Mouse (Mus musculus): ENCODE data around the gene Pycr1. TPM values are rescaled to one million over a fixed set of nuclear protein-coding genes. Genes with fewer than 3 reads are reported as not detected.

The Pycr1 gene
- polyA plus RNA-seq, 1 experiment from 2014 or later, result 34.1 TPM

GRCm38 (mm10) chr11:120609250-120609649 is 34.3 kb downstream of the Pycr1 start:
- Histone ChIP-seq H3K9ac (replicated peaks) (0 out of 2 replicates have a peak overlapping the region, but pooled peaks have one; percentile 47), H3K4me2 (replicated peaks) (no peak overlapping the region), H3K27me3 (peaks cover 37% of the 10 kb centered on the region), H3K36me3 (peaks cover 76% of the 10 kb centered on the region), H3K4me3 (no peak overlapping the region), H3K27ac (replicated peaks) (no peak overlapping the region), H3K9me3 (no peaks in the 10 kb centered on the region), H3K4me1 (peaks cover 22% of the 10 kb centered on the region)
- 30% methylated on average over 8 of the region's 8 CpGs for WGBS
- ATAC-seq (ENCODE audit: low FRiP score, low read depth), result no peak

DNA sequence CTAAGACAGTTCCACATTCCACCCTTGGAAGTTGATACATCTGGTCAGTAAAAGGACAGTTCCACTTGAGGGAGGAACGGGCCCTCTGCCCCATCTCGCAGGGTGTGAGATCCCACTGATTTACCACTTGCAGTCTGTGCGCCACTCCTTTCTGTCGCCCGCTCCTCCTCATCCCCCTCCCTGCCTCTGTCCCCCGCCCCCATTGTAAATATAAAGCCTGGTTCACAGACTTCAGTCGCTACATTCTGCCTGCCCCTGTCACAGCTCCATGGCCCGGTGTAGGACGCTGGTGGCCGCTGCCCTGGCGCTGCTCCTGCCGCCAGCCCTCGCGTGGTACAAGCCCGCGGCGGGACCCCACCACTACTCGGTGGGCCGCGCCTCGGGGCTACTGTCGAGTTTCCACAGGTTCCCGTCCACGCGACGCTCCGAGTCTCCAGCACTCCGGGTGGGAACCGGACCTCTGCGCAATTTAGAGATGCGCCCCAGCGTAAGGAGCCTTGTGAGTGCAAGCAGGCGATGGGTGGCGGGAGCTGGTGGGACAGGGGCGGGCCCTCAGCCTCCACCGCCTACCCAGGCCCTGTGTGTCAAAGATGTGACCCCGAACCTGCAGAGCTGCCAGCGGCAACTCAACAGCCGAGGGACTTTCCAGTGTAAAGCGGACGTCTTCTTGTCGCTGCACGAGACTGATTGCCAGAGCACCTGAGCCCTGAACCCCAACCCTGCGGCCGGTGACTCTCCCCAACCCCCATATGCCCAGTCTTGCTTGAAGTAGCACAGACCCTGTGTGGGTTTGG is 35.1 kb downstream of the Pycr1 start, which contains the start of gene Npb:
Gene Npb, plus strand, starts transcription at position 237 of the 794 bp plus-strand sequence.
- 6% methylated on average over 45 of the region's 45 CpGs for WGBS
- Histone ChIP-seq H3K9ac (replicated peaks) (peak within 1 kb of the TSS; percentile 47), H3K27me3 (peaks cover 37% of the 10 kb centered on the region), H3K4me3 (peak within 1 kb of the TSS; percentile 21), H3K4me1 (peaks cover 19% of the 10 kb centered on the region), H3K4me2 (replicated peaks) (peak within 1 kb of the TSS; percentile 45), H3K9me3 (no peaks in the 10 kb centered on the region), H3K36me3 (peaks cover 76% of the 10 kb centered on the region), H3K27ac (replicated peaks) (no peak within 1 kb of the TSS)
- no peak for ATAC-seq (ENCODE audit: low FRiP score, low read depth)

DNA sequence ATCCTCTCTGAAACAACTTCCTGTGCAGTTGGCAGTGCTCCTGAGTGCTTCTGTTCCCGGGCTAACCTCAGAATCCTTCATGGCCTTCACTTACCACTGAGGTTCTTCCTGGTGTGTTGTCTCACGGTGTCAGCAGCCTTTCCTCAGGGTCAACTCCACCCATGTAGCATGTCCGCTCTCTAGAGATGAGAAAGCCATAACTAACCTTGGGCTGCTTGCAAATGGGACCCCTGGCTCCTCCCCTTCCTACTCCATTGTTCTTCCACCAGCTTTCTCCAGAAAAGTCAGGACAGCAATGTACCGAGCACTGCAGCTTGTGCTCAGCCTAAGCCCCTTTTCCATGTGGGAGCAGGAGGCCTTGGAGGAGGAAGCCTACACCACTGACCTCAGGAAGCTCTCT is 36.8 kb downstream of the Pycr1 start:
- 83% methylated on average over 4 of the region's 4 CpGs for WGBS
- peaks cover 37% of the 10 kb centered on the region for H3K27me3 ChIP-seq
- H3K4me3 ChIP-seq, result no peak overlapping the region
- no peak for ATAC-seq (ENCODE audit: low FRiP score, low read depth)
- no peak overlapping the region for H3K9ac ChIP-seq (replicated peaks)
- no peak overlapping the region for H3K4me2 ChIP-seq (replicated peaks)
- H3K36me3 ChIP-seq, result peaks cover 76% of the 10 kb centered on the region
- H3K4me1 ChIP-seq, result peaks cover 19% of the 10 kb centered on the region
- no peaks in the 10 kb centered on the region for H3K9me3 ChIP-seq
- H3K27ac ChIP-seq (replicated peaks), result no peak overlapping the region

GRCm38 (mm10) chr11:120605667-120606066 is 37.9 kb downstream of the Pycr1 start:
- Histone ChIP-seq H3K36me3 (peaks cover 71% of the 10 kb centered on the region), H3K27ac (replicated peaks) (no peak overlapping the region)
- 93% methylated on average over 7 of the region's 7 CpGs for WGBS

GRCm38 (mm10) chr11:120603545-120603944 is 40.0 kb downstream of the Pycr1 start:
- H3K9ac ChIP-seq (replicated peaks), result no peak overlapping the region
- 84% methylated on average over 2 of the region's 2 CpGs for WGBS
- H3K4me2 ChIP-seq (replicated peaks), result no peak overlapping the region
- no peak overlapping the region for H3K27ac ChIP-seq (replicated peaks)
- no peak overlapping the region for H3K4me3 ChIP-seq
- H3K4me1 ChIP-seq, result peaks cover 21% of the 10 kb centered on the region
- H3K36me3 ChIP-seq, result peaks cover 64% of the 10 kb centered on the region
- H3K27me3 ChIP-seq, result peaks cover 23% of the 10 kb centered on the region
- H3K9me3 ChIP-seq, result no peaks in the 10 kb centered on the region
- no peak for ATAC-seq (ENCODE audit: low FRiP score, low read depth)

More at GRCm38 (mm10) chr11:120605667-120606066, 37.9 kb downstream of the Pycr1 start:
- Histone ChIP-seq H3K4me3 (no peak overlapping the region), H3K9ac (replicated peaks) (no peak overlapping the region), H3K4me1 (peaks cover 19% of the 10 kb centered on the region), H3K4me2 (replicated peaks) (no peak overlapping the region), H3K27me3 (peaks cover 37% of the 10 kb centered on the region), H3K9me3 (no peaks in the 10 kb centered on the region)
- no peak for ATAC-seq (ENCODE audit: low FRiP score, low read depth)

GRCm38 (mm10) chr11:120600716-120601115 is 42.9 kb downstream of the Pycr1 start:
- no peak overlapping the region for H3K9ac ChIP-seq (replicated peaks)
- H3K9me3 ChIP-seq, result no peaks in the 10 kb centered on the region
- H3K27me3 ChIP-seq, result no peaks in the 10 kb centered on the region
- peaks cover 28% of the 10 kb centered on the region for H3K4me1 ChIP-seq
- no peak overlapping the region for H3K27ac ChIP-seq (replicated peaks)
- H3K4me3 ChIP-seq, result no peak overlapping the region
- no peak for ATAC-seq (ENCODE audit: low FRiP score, low read depth)
- WGBS, result 96% methylated on average over 3 of the region's 3 CpGs
- H3K4me2 ChIP-seq (replicated peaks), result no peak overlapping the region
- H3K36me3 ChIP-seq, result peaks cover 64% of the 10 kb centered on the region

GRCm38 (mm10) chr11:120598990-120599549 is 44.5 kb downstream of the Pycr1 start:
- peak overlapping the region; percentile 86 for H3K27ac ChIP-seq (replicated peaks)
- ATAC-seq (ENCODE audit: low FRiP score, low read depth), result no peak; the same call in 1 of the 2 replicates
- peaks cover 28% of the 10 kb centered on the region for H3K4me1 ChIP-seq
- H3K9me3 ChIP-seq, result no peaks in the 10 kb centered on the region
- WGBS, result 52% methylated on average over 17 of the region's 17 CpGs
- H3K4me3 ChIP-seq, result peak overlapping the region; percentile 100
- peaks cover 62% of the 10 kb centered on the region for H3K36me3 ChIP-seq
- peak overlapping the region; percentile 99 for H3K4me2 ChIP-seq (replicated peaks)
- peak overlapping the region; percentile 100 for H3K9ac ChIP-seq (replicated peaks)
- H3K27me3 ChIP-seq, result no peaks in the 10 kb centered on the region

- peaks cover 62% of the 10 kb centered on the region for H3K36me3 ChIP-seq
- ATAC-seq (ENCODE audit: low FRiP score, low read depth), result peak; percentile 97
Measured at GRCm38 (mm10) chr11:120598283-120598989, 45.1 kb downstream of the Pycr1 start, which contains the start of the genes Alyref and Anapc11. Gene Alyref, minus strand, starts transcription at chr11:120598365. Gene Anapc11, plus strand, starts transcription at chr11:120598421.

GRCm38 (mm10) chr11:120597240-120598235 is 46.0 kb downstream of the Pycr1 start:
- H3K9me3 ChIP-seq, result no peaks in the 10 kb centered on the region
- ATAC-seq (ENCODE audit: low FRiP score, low read depth), result peak; percentile 67; the same call in 1 of the 2 replicates
- H3K4me1 ChIP-seq, result peaks cover 30% of the 10 kb centered on the region
- peak overlapping the region; percentile 86 for H3K27ac ChIP-seq (replicated peaks)
- H3K9ac ChIP-seq (replicated peaks), result peak overlapping the region; percentile 100
- peak overlapping the region; percentile 100 for H3K4me3 ChIP-seq
- WGBS, result 5% methylated on average over 89 of the region's 99 CpGs
- H3K27me3 ChIP-seq, result no peaks in the 10 kb centered on the region
- peaks cover 62% of the 10 kb centered on the region for H3K36me3 ChIP-seq
- H3K4me2 ChIP-seq (replicated peaks), result peak overlapping the region; percentile 99

More at GRCm38 (mm10) chr11:120598283-120598989, 45.1 kb downstream of the Pycr1 start, which contains the start of the genes Alyref and Anapc11:
- H3K4me1 ChIP-seq, result peaks cover 30% of the 10 kb centered on the region
- H3K9me3 ChIP-seq, result no peaks in the 10 kb centered on the region
- peak within 1 kb of the TSS; percentile 86 for H3K27ac ChIP-seq (replicated peaks)
- WGBS, result under 1% methylated on average over 87 of the region's 88 CpGs
- H3K27me3 ChIP-seq, result no peaks in the 10 kb centered on the region
- peak within 1 kb of the TSS; percentile 99 for H3K4me2 ChIP-seq (replicated peaks)
- H3K4me3 ChIP-seq, result peak within 1 kb of the TSS; percentile 100
- peak within 1 kb of the TSS; percentile 100 for H3K9ac ChIP-seq (replicated peaks)

- H3K9ac ChIP-seq (replicated peaks), result no peak overlapping the region
- WGBS, result 95% methylated on average over 6 of the region's 6 CpGs
Measured at GRCm38 (mm10) chr11:120588531-120588930, 55.0 kb downstream of the Pycr1 start.

More at GRCm38 (mm10) chr11:120588531-120588930, 55.0 kb downstream of the Pycr1 start:
- Histone ChIP-seq H3K9me3 (peaks cover 4% of the 10 kb centered on the region; the same call in 1 of the 2 replicates), H3K4me3 (no peak overlapping the region), H3K36me3 (peaks cover 96% of the 10 kb centered on the region), H3K27ac (replicated peaks) (no peak overlapping the region), H3K27me3 (no peaks in the 10 kb centered on the region), H3K4me1 (0 out of 2 replicates have a peak, but pooled peaks cover 1% of the 10 kb centered on the region), H3K4me2 (replicated peaks) (no peak overlapping the region)
- ATAC-seq (ENCODE audit: low FRiP score, low read depth), result no peak
